Mouse (Mus musculus) forelimb bud, embryonic 11.5 days (tissue): ENCODE data around the gene Hibch.

Experiments
- DNase-seq: peaks from one replicate; pipeline ENCODE4 v3.0.0-alpha.2; 2012; ENCODE audit warnings: low read depth, low spot score

Hibch gene

DNA sequence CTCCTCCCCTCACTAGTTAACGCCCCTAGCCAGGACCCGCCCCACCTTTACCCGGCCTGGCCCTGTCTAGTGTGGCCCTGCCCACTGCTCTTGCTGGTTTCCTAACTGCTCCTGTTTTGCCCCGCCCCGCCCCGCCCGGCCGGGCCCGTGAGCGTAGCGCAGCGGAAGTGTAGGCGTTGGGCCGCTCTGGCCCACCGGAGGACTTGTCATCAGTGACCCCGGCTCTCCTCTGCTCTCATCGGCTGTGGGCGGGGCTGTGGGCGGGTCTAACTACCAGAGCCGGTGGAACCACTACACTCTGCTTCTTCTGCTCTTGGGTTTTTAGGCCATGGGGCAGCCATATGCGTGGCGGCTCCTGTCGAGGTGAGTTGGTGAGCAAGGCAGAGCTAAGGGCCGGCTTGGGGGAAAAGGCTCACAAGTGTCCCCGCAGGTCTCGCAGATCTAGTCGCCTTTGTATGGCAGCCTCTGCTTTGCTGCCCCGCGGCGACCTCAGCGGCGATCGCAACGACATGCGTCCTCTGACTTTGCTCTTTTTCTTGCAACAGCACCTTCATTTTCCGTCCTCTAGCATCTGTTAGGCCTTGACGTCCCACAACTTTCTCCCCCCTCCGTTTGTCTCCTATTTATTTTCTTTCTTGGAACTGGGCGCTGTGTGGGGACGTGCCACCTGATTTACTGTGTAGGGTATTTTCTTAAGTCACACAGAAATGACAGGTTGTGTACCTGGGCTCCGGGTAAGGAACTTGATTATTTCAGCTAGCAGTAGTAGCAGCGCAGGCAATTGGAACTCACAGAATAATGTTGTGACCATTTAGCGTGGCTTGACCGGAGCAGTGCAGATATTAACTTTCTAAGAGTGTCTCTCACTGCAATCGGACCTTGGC lies at the start of gene Hibch:
Gene Hibch (plus strand): TSS at position 148 of the 884 bp plus-strand sequence.
- DNase-seq: peak; percentile 95

DNA sequence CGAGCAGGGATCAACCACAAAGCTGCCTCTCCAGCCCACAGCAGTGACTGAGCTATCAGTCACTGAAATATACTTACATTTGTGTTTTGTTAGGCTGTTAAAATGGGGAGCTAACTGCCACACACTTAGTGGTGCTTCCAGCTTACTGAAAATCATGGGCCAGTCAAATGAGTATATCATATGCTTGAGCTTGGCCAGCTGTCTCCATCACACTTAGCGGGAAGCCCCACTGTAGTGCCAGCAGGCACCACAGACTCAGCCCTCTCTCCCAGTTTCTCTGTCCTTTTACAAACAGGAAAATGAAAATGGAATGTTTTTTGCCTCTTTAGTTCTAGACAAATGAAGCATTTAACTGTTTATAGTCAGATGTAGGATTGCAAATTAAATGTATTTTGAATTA lies 48.8 kb upstream of the Hibch start:
- no peak for DNase-seq

DNA sequence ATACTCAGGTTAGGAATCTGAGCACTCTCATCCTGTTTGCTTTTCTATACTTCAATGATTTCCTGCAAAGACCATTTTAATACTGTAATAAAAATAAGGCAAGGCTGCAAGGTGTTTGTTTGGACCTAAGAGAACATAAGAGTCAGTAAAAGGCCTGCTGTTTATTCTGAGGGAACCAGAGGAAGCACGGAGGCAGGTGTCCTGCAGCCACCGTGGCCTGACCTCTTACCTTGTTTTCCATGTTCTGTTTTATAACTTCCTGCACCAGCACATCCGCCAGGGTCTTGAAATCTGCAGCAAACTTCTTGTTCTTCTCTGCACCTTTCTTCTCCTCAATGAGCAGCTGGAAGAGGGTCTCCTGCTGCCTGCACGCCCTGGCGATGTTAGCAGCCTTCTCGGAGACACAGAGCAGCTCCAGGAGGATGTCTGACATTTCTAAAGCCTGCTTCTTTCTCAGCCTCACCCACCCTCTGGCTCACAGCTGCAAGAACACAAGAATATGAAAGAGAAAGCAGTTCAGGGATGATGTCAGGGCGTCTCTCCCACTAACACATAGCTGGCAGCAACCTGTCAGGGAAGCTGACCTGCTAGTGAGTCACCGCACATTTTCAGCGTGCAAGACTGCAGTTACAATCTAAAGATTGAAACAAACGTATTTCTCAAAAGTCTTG lies 45.5 kb upstream of the Hibch start:
- no peak for DNase-seq

- no peak for DNase-seq
Measured at GRCm38 (mm10) chr1:52799772-52800171, 45.0 kb upstream of the Hibch start.

GRCm38 (mm10) chr1:52800340-52800740 lies 44.4 kb upstream of the Hibch start:
- no peak for DNase-seq

DNA sequence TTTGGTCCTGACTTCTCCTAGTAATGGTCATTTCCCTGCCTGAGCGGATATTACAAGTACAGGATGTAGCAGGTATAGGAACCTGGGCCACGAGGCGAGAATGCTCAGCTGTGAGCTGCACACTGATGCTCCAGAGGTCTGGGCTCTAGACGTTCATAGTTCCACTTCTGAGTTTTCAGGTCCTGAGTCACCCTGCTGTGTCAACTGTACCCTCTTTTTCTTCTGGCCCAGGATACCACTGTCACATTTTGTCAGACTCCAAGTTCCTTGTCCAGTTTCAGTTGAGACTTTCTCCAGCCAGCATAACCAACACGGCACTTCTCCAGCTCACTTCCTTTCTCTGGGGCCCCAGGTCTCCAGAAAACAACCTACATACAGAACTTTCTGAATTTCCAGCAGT lies 43.1 kb upstream of the Hibch start:
- no peak for DNase-seq

GRCm38 (mm10) chr1:52802406-52802975 lies 42.2 kb upstream of the Hibch start:
- no peak for DNase-seq

DNA sequence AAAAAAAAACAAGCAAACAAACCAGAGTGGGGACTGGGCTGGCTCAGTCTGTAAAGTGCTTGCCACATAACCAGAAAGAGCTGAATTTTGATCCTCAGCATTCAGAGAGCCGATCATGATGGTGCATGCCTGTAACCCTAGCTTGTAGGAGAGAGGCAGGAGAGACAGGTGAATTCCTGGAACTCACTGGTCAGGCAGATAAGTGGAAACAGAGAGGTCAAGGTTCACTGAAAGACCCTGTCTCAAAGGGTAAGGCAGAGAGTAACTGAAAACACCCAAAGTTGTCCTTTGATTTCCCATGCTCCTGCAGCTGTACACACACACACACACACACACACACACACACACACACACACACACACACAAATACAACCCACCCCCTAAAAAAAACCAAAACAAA lies 39.7 kb upstream of the Hibch start:
- DNase-seq: no peak

GRCm38 (mm10) chr1:52808456-52808855 lies 36.3 kb upstream of the Hibch start:
- no peak for DNase-seq

- DNase-seq: no peak
Measured at GRCm38 (mm10) chr1:52816232-52816891, 28.4 kb upstream of the Hibch start.

- DNase-seq: peak; percentile 41
Measured at GRCm38 (mm10) chr1:52816910-52817812, 27.6 kb upstream of the Hibch start, which contains the start of gene Inpp1. Gene Inpp1 (minus strand): TSS chr1:52817688.

DNA sequence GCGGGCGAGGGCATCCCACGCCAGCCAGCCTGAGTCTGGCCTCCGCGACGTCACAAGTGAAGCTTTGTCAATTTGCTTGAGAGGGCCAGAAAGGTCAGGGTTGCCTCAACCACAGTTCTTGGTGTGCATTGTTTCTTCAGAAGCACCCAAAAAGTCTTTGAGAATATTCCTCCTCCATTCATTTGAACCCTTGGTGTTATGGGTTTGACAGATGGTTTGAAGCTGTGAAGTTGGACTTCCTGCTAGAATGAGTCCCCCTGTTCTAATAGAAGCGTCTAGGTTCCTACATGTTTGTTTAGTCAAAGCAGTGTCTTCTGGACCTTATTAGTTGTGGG lies 26.9 kb upstream of the Hibch start:
- no peak for DNase-seq

- no peak for DNase-seq
Measured at GRCm38 (mm10) chr1:52839099-52839498, 5.6 kb upstream of the Hibch start.

DNA sequence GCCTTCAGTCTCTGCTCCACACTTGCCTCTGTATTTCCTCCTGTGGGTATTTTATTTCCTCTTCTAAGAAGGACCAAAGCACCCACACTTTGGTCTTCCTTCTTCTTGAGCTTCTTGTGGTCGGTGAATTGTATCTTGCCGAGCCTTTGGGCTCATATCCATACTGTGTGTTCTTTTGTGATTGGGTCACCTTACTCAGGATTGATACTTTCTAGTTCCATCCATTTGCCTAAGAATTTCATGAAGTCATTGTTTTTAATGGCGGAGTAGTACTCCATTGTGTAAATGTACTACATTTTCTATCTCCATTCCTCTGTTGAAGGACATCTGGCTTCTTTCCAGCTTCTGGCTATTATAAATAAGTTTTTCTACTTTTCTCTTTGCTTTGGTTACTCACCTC lies 375 bp upstream of the Hibch start:
- no peak for DNase-seq

DNA sequence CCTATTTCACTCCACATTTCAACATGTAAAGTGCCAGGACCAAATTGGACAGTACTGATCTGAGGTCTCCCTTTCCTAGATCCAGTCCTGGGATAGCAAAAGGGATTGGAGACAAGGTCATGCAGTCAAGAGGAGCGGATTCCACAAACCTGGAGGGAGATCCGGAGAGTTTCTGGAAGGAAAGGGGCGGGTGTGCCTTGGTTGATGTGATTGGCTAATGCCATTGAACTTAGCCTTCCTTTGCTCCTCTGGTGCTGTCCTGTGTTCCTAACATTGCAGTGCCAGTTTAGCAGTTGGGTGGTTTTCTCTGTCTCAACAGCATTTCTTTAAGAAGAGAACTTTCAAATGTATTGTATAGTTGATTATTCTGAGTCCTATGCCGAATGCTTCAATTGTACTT lies 1.8 kb downstream of the Hibch start:
- no peak for DNase-seq

DNA sequence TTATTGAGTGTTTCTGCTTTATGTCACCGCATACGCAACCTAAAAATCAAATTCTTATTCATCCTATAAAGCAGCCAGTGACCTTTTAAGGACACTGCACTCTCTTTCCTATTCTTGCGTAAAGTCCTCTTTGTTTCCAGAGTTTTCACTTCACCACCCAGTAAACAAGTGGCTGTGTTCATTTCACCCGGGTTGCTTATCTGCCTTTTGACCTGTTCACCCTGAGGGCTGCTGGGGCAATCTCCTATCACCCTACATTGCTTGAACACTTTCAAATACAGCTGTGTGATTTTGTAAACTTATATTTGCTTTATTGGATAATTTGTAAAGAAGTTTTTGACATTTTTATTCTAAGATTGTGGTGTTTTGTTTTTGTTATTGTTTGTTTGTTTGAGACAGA lies 4.7 kb downstream of the Hibch start:
- no peak for DNase-seq

DNA sequence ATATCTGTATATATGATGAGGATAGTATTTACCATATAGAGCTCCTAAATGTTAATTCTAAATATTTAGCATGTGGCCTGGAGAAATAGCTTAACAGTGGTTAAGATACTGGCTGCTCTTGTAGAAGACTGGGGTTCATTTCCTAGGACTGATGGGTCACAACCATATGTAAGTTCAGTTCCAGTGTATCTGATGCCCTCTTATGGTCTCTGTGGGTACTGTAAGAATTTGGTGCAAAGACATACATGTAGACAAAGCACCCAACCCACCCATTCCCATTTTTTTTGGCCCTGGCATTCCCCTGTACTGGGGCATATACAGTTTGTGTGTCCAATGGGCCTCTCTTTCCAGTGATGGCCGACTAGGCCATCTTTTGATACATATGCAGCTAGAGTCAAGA lies 9.3 kb downstream of the Hibch start:
- peak; percentile 49 for DNase-seq

DNA sequence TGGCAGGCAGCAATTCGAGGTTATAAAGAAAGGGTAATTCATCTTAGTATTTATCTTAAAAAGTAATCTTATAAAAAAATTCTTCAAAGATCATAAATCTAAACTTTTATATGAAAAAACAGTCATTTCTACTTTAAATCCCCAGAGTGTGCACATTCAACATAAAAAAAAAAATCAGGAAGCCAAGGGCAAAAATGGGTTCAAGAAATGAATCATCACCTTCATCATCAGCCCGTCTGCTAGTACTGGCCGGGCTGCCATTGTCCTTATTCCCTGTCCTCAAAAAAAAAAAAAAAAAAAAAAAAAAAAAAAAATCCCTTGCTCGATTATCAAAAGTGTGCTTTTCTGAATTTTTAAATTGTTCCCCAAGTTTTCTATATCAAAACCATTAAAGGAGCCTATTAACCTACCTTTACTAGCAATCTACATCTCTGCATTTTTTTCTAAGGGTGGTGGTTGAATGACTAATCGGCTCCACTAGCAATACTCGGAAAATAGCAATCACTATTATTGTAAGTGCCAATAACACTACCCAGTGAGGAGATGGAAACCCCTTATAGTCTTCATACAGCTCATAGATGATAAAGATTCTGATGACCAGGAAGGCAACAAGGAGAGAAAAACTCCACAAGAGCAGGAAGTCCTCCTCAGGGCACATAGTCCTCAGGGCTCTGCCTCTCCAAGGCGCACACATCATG lies 11.3 kb downstream of the Hibch start:
- no peak for DNase-seq

DNA sequence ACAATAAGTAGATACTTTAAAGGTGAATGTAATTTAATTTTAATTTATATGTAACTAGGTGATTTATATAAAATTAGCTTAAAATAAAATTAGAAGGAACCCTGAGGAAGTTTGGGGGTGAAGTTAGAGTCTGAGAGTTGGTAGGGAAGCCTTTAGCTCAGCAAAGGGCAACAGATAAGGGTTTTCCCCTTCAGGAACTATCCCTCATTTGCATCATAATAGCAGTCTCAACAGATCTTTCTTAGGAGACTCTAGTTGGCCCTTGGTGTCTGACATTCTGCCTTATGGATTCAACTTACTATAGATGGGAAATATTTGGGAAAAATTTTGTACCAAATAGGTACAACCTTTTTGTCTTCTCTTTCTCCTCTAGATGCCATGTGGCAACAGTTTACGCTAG lies 19.5 kb downstream of the Hibch start:
- DNase-seq: no peak

DNA sequence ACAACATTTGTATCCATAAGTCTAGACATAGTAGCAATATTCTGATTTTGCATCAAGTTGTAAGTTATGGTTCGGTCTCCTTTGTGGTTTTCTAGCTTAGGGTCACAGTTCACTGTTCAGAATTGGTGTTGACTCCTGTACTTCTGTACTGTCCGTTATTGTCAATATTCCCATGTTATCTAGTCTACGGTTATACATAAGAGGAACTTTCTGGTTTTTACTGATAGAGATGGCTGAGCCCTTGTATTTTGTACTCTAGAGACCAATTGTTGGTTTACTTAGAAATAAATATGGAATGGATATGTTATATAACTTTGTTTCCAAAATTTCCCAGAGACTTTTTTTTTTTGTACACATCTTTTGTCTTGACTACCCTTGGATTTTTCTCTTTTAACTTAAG lies 21.3 kb downstream of the Hibch start:
- DNase-seq: no peak

- no peak for DNase-seq
Measured at GRCm38 (mm10) chr1:52867876-52868275, 23.1 kb downstream of the Hibch start.
